Mouse (Mus musculus): ENCODE data around the gene Lingo2. TPM values are rescaled to one million over a fixed set of nuclear protein-coding genes. Genes with fewer than 3 reads are reported as not detected.

Gene Lingo2
- total RNA-seq, 1 experiment = 0.09 TPM

DNA sequence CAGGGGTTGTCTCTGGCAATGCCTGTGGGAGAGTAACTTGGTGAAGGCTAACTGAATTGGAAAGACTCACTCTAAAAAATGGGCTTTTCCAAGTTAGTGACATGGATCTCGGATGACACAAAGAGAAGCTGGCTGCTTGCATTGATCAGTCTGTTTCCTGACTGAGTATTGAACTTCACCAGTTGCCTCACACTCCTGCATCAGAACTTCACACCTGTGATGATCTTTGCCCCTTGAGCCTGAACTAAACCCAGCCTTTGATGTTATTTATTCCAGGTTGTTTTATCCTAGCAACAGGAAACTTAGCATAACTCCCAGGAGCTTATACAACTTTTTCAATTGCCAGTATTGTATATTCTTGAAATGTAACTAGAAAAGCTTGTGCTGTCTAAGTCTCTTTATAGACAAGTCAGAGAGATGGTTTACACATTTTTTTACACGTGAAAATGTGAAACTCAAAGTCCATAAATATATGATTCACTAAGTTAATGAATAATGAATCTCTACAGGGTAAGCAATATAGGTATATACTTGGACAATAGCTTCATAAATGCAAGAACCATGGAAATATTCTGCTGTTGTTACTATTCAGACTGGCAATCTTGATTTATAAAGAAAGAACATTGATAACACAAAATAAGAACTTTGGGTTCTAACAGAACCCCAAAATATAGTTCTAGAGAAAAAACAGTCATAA, 410.7 kb downstream of the Lingo2 start:
- TF ChIP-seq ZC3H11A (IDR thresholded peaks at IDR 0.05; ENCODE audit: borderline replicate concordance, low read depth, low read length) (no peak), MAFK (IDR thresholded peaks at IDR 0.05; ENCODE audit: insufficient read depth, low read depth, low read length) (no peak), CHD2 (IDR thresholded peaks at IDR 0.05; ENCODE audit: low read depth, low read length) (no peak), HCFC1 (IDR thresholded peaks at IDR 0.05; ENCODE audit: borderline replicate concordance, insufficient read depth, low read length) (no peak)
- in situ Hi-C loops (cut with MboI; ENCODE audit: low sequenced_read_pairs in 2 of 2, unreplicated experiment in 2 of 2) = no loop called here
- Histone ChIP-seq H3K36me3 (ENCODE audit: control insufficient read depth, insufficient read depth, low read length, poor library complexity, severe bottlenecking) (no peaks in the 10 kb centered on the region), H3K4me1 (ENCODE audit: control insufficient read depth in 2 of 2, insufficient read depth in 2 of 2, low read length in 2 of 2, poor library complexity in 1 of 2) (no peaks in the 10 kb centered on the region), H3K9ac (ENCODE audit: insufficient read depth, low read depth, low read length, poor library complexity, severe bottlenecking) (no peak overlapping the region), H3K9me3 (ENCODE audit: control insufficient read depth, insufficient read depth, low read depth, low read length) (no peaks in the 10 kb centered on the region), H3K4me3 (ENCODE audit: insufficient read depth in 1 of 2, low read depth in 1 of 2, low read length in 2 of 2, poor library complexity in 1 of 2, severe bottlenecking in 1 of 2) (no peak overlapping the region), H3K27ac (ENCODE audit: insufficient read depth, low read depth, low read length, poor library complexity, severe bottlenecking) (no peak overlapping the region)
- no peak for DNase-seq (ENCODE audit: low read depth, low spot score)

GRCm38 (mm10) chr4:36533895-36534294, 417.7 kb downstream of the Lingo2 start:
- no peak overlapping the region for H3K9ac ChIP-seq (ENCODE audit: insufficient read depth, low read depth, low read length, poor library complexity, severe bottlenecking)
- H3K4me1 ChIP-seq (ENCODE audit: control insufficient read depth in 2 of 2, insufficient read depth in 2 of 2, low read length in 2 of 2, poor library complexity in 1 of 2) = no peaks in the 10 kb centered on the region
- no peak for DNase-seq (ENCODE audit: low read depth, low spot score)
- in situ Hi-C loops (cut with MboI; ENCODE audit: low sequenced_read_pairs in 2 of 2, unreplicated experiment in 2 of 2) = no loop called here
- no peaks in the 10 kb centered on the region for H3K9me3 ChIP-seq (ENCODE audit: control insufficient read depth, insufficient read depth, low read depth, low read length)
- H3K36me3 ChIP-seq (ENCODE audit: control insufficient read depth, insufficient read depth, low read length, poor library complexity, severe bottlenecking) = no peaks in the 10 kb centered on the region
- no peak overlapping the region for H3K4me3 ChIP-seq (ENCODE audit: insufficient read depth in 1 of 2, low read depth in 1 of 2, low read length in 2 of 2, poor library complexity in 1 of 2, severe bottlenecking in 1 of 2)
- H3K27ac ChIP-seq (ENCODE audit: insufficient read depth, low read depth, low read length, poor library complexity, severe bottlenecking) = no peak overlapping the region
- TF ChIP-seq HCFC1 (IDR thresholded peaks at IDR 0.05; ENCODE audit: borderline replicate concordance, insufficient read depth, low read length) (no peak), CHD2 (IDR thresholded peaks at IDR 0.05; ENCODE audit: low read depth, low read length) (no peak), ZC3H11A (IDR thresholded peaks at IDR 0.05; ENCODE audit: borderline replicate concordance, low read depth, low read length) (no peak), MAFK (IDR thresholded peaks at IDR 0.05; ENCODE audit: insufficient read depth, low read depth, low read length) (no peak), ZNF384 (IDR thresholded peaks at IDR 0.05; ENCODE audit: low read depth, low read length) (no peak)

GRCm38 (mm10) chr4:36490255-36490654, 461.3 kb downstream of the Lingo2 start:
- Histone ChIP-seq H3K9ac (ENCODE audit: insufficient read depth, low read depth, low read length, poor library complexity, severe bottlenecking) (no peak overlapping the region), H3K4me1 (ENCODE audit: control insufficient read depth in 2 of 2, insufficient read depth in 2 of 2, low read length in 2 of 2, poor library complexity in 1 of 2) (no peaks in the 10 kb centered on the region), H3K27ac (ENCODE audit: insufficient read depth, low read depth, low read length, poor library complexity, severe bottlenecking) (no peak overlapping the region), H3K9me3 (ENCODE audit: control insufficient read depth, insufficient read depth, low read depth, low read length) (no peaks in the 10 kb centered on the region), H3K4me3 (ENCODE audit: insufficient read depth in 1 of 2, low read depth in 1 of 2, low read length in 2 of 2, poor library complexity in 1 of 2, severe bottlenecking in 1 of 2) (no peak overlapping the region), H3K36me3 (ENCODE audit: control insufficient read depth, insufficient read depth, low read length, poor library complexity, severe bottlenecking) (no peaks in the 10 kb centered on the region)
- TF ChIP-seq ZC3H11A (IDR thresholded peaks at IDR 0.05; ENCODE audit: borderline replicate concordance, low read depth, low read length) (no peak), HCFC1 (IDR thresholded peaks at IDR 0.05; ENCODE audit: borderline replicate concordance, insufficient read depth, low read length) (no peak), CHD2 (IDR thresholded peaks at IDR 0.05; ENCODE audit: low read depth, low read length) (no peak), MAFK (IDR thresholded peaks at IDR 0.05; ENCODE audit: insufficient read depth, low read depth, low read length) (no peak), ZNF384 (IDR thresholded peaks at IDR 0.05; ENCODE audit: low read depth, low read length) (no peak)
- DNase-seq (ENCODE audit: low read depth, low spot score) = no peak
- in situ Hi-C loops (cut with MboI; ENCODE audit: low sequenced_read_pairs in 2 of 2, unreplicated experiment in 2 of 2) = no loop called here

GRCm38 (mm10) chr4:36435211-36435610, 516.3 kb downstream of the Lingo2 start:
- TF ChIP-seq ZC3H11A (IDR thresholded peaks at IDR 0.05; ENCODE audit: borderline replicate concordance, low read depth, low read length) = no peak
- no peak for TF ChIP-seq ZNF384 (IDR thresholded peaks at IDR 0.05; ENCODE audit: low read depth, low read length)
- no peak for TF ChIP-seq MAFK (IDR thresholded peaks at IDR 0.05; ENCODE audit: insufficient read depth, low read depth, low read length)
- no peak for TF ChIP-seq HCFC1 (IDR thresholded peaks at IDR 0.05; ENCODE audit: borderline replicate concordance, insufficient read depth, low read length)
- TF ChIP-seq CHD2 (IDR thresholded peaks at IDR 0.05; ENCODE audit: low read depth, low read length) = no peak
- in situ Hi-C loops (cut with MboI; ENCODE audit: low sequenced_read_pairs in 2 of 2, unreplicated experiment in 2 of 2) = no loop called here
- no peak for DNase-seq (ENCODE audit: low read depth, low spot score)
- no peak overlapping the region for H3K4me3 ChIP-seq (ENCODE audit: insufficient read depth in 1 of 2, low read depth in 1 of 2, low read length in 2 of 2, poor library complexity in 1 of 2, severe bottlenecking in 1 of 2)
- no peaks in the 10 kb centered on the region for H3K4me1 ChIP-seq (ENCODE audit: control insufficient read depth in 2 of 2, insufficient read depth in 2 of 2, low read length in 2 of 2, poor library complexity in 1 of 2)
- no peak overlapping the region for H3K9ac ChIP-seq (ENCODE audit: insufficient read depth, low read depth, low read length, poor library complexity, severe bottlenecking)
- H3K36me3 ChIP-seq (ENCODE audit: control insufficient read depth, insufficient read depth, low read length, poor library complexity, severe bottlenecking) = no peaks in the 10 kb centered on the region
- H3K9me3 ChIP-seq (ENCODE audit: control insufficient read depth, insufficient read depth, low read depth, low read length) = no peaks in the 10 kb centered on the region
- no peak overlapping the region for H3K27ac ChIP-seq (ENCODE audit: insufficient read depth, low read depth, low read length, poor library complexity, severe bottlenecking)

Measured in ES-E14 (cell line).